Mouse (Mus musculus) MEL (cell line): ENCODE results near the gene Ppp1r32. TPM values are rescaled to one million over a fixed set of nuclear protein-coding genes. Genes with fewer than 3 reads are reported as not detected.

Source experiments
- DNase-seq: peaks from one replicate; pipeline ENCODE4 v3.0.0; 2011; ENCODE audit warnings: low read depth, low spot score
- H3K27ac ChIP-seq: 2 replicates; pipeline ENCODE4 v1.5.1; 2012; ENCODE audit warnings: low read depth, mild to moderate bottlenecking, control low read depth, low read length, moderate library complexity; ENCODE audit not compliant: control insufficient read depth
- H3K27me3 ChIP-seq, 2 experiments: fragments of 150-350 bp in 1 of 2; sonication (generic) in 1 of 2; 2 replicates each; pipeline ENCODE4 v1.6.1; 2012; ENCODE audit warnings: low read length in 2 of 2, mild to moderate bottlenecking in 2 of 2, improper control_type of control experiment in 1 of 2, moderate library complexity in 1 of 2; ENCODE audit not compliant: insufficient read depth in 2 of 2, control insufficient read depth in 1 of 2
- H3K36me3 ChIP-seq, 2 experiments: 2 replicates each; pipeline ENCODE4 v1.6.1; 2012 to 2014; ENCODE audit warnings: low read length in 2 of 2, improper control_type of control experiment in 1 of 2, inconsistent platforms in 1 of 2, mild to moderate bottlenecking in 1 of 2; ENCODE audit not compliant: insufficient read depth in 2 of 2, control insufficient read depth in 1 of 2
- H3K4me1 ChIP-seq, 2 experiments: fragments of 150-350 bp in 1 of 2; sonication (generic) in 1 of 2; 2 replicates each; pipeline ENCODE4 v1.6.1; 2012; ENCODE audit warnings: low read length in 2 of 2, improper control_type of control experiment in 1 of 2, mild to moderate bottlenecking in 1 of 2; ENCODE audit not compliant: insufficient read depth in 2 of 2, control insufficient read depth in 1 of 2
- H3K4me3 ChIP-seq, 2 experiments: fragments of 150-350 bp in 1 of 2; sonication (generic) in 1 of 2; 2 replicates each; pipeline ENCODE4 v1.5.1; 2012; ENCODE audit warnings: low read depth in 2 of 2, low read length in 2 of 2, mild to moderate bottlenecking in 2 of 2, moderate library complexity in 2 of 2, control low read depth in 1 of 2, improper control_type of control experiment in 1 of 2; ENCODE audit not compliant: control insufficient read depth in 1 of 2, insufficient read depth in 1 of 2
- H3K79me2 ChIP-seq: 2 replicates; pipeline ENCODE4 v1.6.1; 2012; ENCODE audit warnings: mild to moderate bottlenecking, low read length, moderate library complexity; ENCODE audit not compliant: control insufficient read depth, poor library complexity, insufficient read depth
- H3K9ac ChIP-seq: 2 replicates; pipeline ENCODE4 v1.6.1; 2012; ENCODE audit warnings: low read depth, mild to moderate bottlenecking, control low read depth, low read length, moderate library complexity; ENCODE audit not compliant: control insufficient read depth, poor library complexity, severe bottlenecking
- H3K9me3 ChIP-seq: fragments of 150-350 bp; sonication (generic); replicated peaks from 2 replicates; pipeline ENCODE4 v1.6.1; 2012; ENCODE audit warnings: mild to moderate bottlenecking, low read length, improper control_type of control experiment, moderate library complexity; ENCODE audit not compliant: insufficient read depth
- BHLHE40 ChIP-seq: IDR thresholded peaks from 2 replicates; pipeline ENCODE4 v1.6.1; 2012; ENCODE audit warnings: low read depth, mild to moderate bottlenecking, inconsistent platforms, low read length, improper control_type of control experiment, borderline replicate concordance
- CTCF ChIP-seq, 3 experiments: IDR thresholded peaks in 2 of 3; conservative IDR thresholded peaks in 1 of 3; 2 replicates each; pipeline ENCODE4 v1.5.1; 2011 to 2012; ENCODE audit warnings: low read length in 3 of 3, low read depth in 2 of 3, mild to moderate bottlenecking in 2 of 3, improper control_type of control experiment in 1 of 3, inconsistent platforms in 1 of 3, mixed read lengths in 1 of 3, moderate library complexity in 1 of 3; ENCODE audit not compliant: control insufficient read depth in 1 of 3, insufficient read depth in 1 of 3, poor library complexity in 1 of 3, severe bottlenecking in 1 of 3
- ELF1 ChIP-seq: IDR thresholded peaks from 2 replicates; pipeline ENCODE4 v1.6.1; 2014; ENCODE audit warnings: low read depth, mild to moderate bottlenecking, inconsistent platforms, low read length, improper control_type of control experiment, moderate library complexity
- GABPA ChIP-seq: IDR thresholded peaks from 2 replicates; pipeline ENCODE4 v1.6.1; 2012; ENCODE audit warnings: low read depth, mild to moderate bottlenecking, inconsistent platforms, low read length, improper control_type of control experiment, moderate library complexity
- JUND ChIP-seq: IDR thresholded peaks from 2 replicates; pipeline ENCODE4 v1.6.1; 2011; ENCODE audit warnings: low read depth, mild to moderate bottlenecking, improper control_type of control experiment, low read length
- KAT2A ChIP-seq: conservative IDR thresholded peaks from 2 replicates; pipeline ENCODE4 v1.6.1; 2012; ENCODE audit warnings: low read depth, low read length, improper control_type of control experiment, inconsistent platforms
- MAFK ChIP-seq: IDR thresholded peaks from 2 replicates; pipeline ENCODE4 v1.6.1; 2011; ENCODE audit warnings: low read depth, mild to moderate bottlenecking, low read length, improper control_type of control experiment, borderline replicate concordance
- MXI1 ChIP-seq: IDR thresholded peaks from 2 replicates; pipeline ENCODE4 v1.6.1; 2011; ENCODE audit warnings: mild to moderate bottlenecking, low read depth, low read length, improper control_type of control experiment
- MYB ChIP-seq: IDR thresholded peaks from 2 replicates; pipeline ENCODE4 v1.6.1; 2011; ENCODE audit warnings: mild to moderate bottlenecking, low read depth, low read length, improper control_type of control experiment
- MYC ChIP-seq: IDR thresholded peaks from 2 replicates; pipeline ENCODE4 v1.6.1; 2011; ENCODE audit warnings: low read depth, mild to moderate bottlenecking, low read length, improper control_type of control experiment, moderate library complexity
- NRF1 ChIP-seq: IDR thresholded peaks from 2 replicates; pipeline ENCODE4 v1.6.1; 2014; ENCODE audit warnings: low read depth, mild to moderate bottlenecking, inconsistent platforms, low read length, improper control_type of control experiment, moderate library complexity; ENCODE audit not compliant: poor library complexity, insufficient read depth, severe bottlenecking
- POLR2A ChIP-seq, 2 experiments: IDR thresholded peaks; 2 replicates each; pipeline ENCODE4 v1.6.1; 2011 to 2012; ENCODE audit warnings: low read length in 2 of 2, mild to moderate bottlenecking in 2 of 2, control low read depth in 1 of 2, improper control_type of control experiment in 1 of 2, low read depth in 1 of 2, moderate library complexity in 1 of 2; ENCODE audit not compliant: control insufficient read depth in 1 of 2, insufficient read depth in 1 of 2, poor library complexity in 1 of 2
- RCOR1 ChIP-seq: IDR thresholded peaks from 2 replicates; pipeline ENCODE4 v1.6.1; 2012; ENCODE audit warnings: low read depth, mild to moderate bottlenecking, inconsistent platforms, low read length, improper control_type of control experiment
- SIN3A ChIP-seq: IDR thresholded peaks from 2 replicates; pipeline ENCODE4 v1.6.1; 2012; ENCODE audit warnings: low read length, improper control_type of control experiment, inconsistent platforms
- SMC3 ChIP-seq: IDR thresholded peaks from 2 replicates; pipeline ENCODE4 v1.6.1; 2011; ENCODE audit warnings: low read depth, low read length, improper control_type of control experiment
- TAL1 ChIP-seq: IDR thresholded peaks from 2 replicates; pipeline ENCODE4 v1.6.1; 2012; ENCODE audit warnings: mild to moderate bottlenecking, inconsistent platforms, low read length, moderate library complexity, mixed read lengths
- USF2 ChIP-seq, 2 experiments: IDR thresholded peaks; 2 replicates each; pipeline ENCODE4 v1.6.1; 2011 to 2012; ENCODE audit warnings: improper control_type of control experiment in 2 of 2, low read length in 2 of 2, borderline replicate concordance in 1 of 2, inconsistent platforms in 1 of 2, low read depth in 1 of 2, mild to moderate bottlenecking in 1 of 2; ENCODE audit not compliant: insufficient read depth in 1 of 2
- ZKSCAN1 ChIP-seq: IDR thresholded peaks from 2 replicates; pipeline ENCODE4 v1.6.1; 2012; ENCODE audit warnings: low read depth, mild to moderate bottlenecking, inconsistent platforms, low read length, improper control_type of control experiment, moderate library complexity
- ZMIZ1 ChIP-seq: IDR thresholded peaks from 2 replicates; pipeline ENCODE4 v1.6.1; 2012; ENCODE audit warnings: low read depth, mild to moderate bottlenecking, inconsistent platforms, low read length, improper control_type of control experiment, moderate library complexity
- polyA plus RNA-seq, 2 experiments: library from polyadenylated mRNA; stranded (reverse) in 1 of 2; unstranded in 1 of 2; fragments of >175 nt in 1 of 2; fragments of >200 nt in 1 of 2; gene quantifications; 2 replicates each; pipeline versions ENCODE4 v1.2.1 to v1.2.4; 2012; ENCODE audit warnings: low replicate concordance in 2 of 2, low read depth in 1 of 2; ENCODE audit not compliant: insufficient read length in 2 of 2, insufficient read depth in 1 of 2, missing spikeins in 1 of 2
- total RNA-seq: library from RNA; depleted of rRNA; stranded (reverse); fragments of 300-350 nt; gene quantifications from 2 replicates; pipeline ENCODE4 v1.2.3, GENCODE M21; 2012

The Ppp1r32 gene
- total and polyA plus RNA-seq, 3 experiments = 0.19 to 0.57 TPM; not detected in 1

- no peak for TF ChIP-seq RCOR1
Measured at GRCm38 (mm10) chr19:10530082-10530481, 47.4 kb upstream of the Ppp1r32 start (continued).

- Histone ChIP-seq H3K36me3 (peaks cover 24 to 41% of the 10 kb centered on the region in 2 experiments), H3K9me3 (no peaks in the 10 kb centered on the region), H3K27me3 (no peaks in the 10 kb centered on the region), H3K27ac (peak within 1 kb of the TSS; percentile 94), H3K9ac (peak within 1 kb of the TSS; percentile 99), H3K79me2 (peaks cover 56% of the 10 kb centered on the region), H3K4me3 (peak within 1 kb of the TSS; percentile 92 to 96), H3K4me1 (peaks cover 17 to 23% of the 10 kb centered on the region in 2 experiments)
- DNase-seq = peak; percentile 74
- TF ChIP-seq ZKSCAN1 = no peak
- TF ChIP-seq ELF1 = no peak
- TF ChIP-seq POLR2A (IDR thresholded peaks at IDR 0.05; ENCODE audit: control insufficient read depth in 1 of 2, insufficient read depth in 1 of 2, low read depth in 1 of 2, low read length in 2 of 2, poor library complexity in 1 of 2) = no peak
- no peak for TF ChIP-seq BHLHE40
- peak in 2 of 3 experiments; percentile 45 to 47; a peak in 4 of 6 replicates for TF ChIP-seq CTCF (IDR thresholded peaks at IDR 0.05 in 2 of 3, conservative IDR thresholded peaks at IDR 0.05 in 1 of 3; ENCODE audit: control insufficient read depth in 1 of 3, insufficient read depth in 1 of 3, low read depth in 2 of 3, low read length in 3 of 3, poor library complexity in 1 of 3, severe bottlenecking in 1 of 3)
- TF ChIP-seq RCOR1 = no peak
- TF ChIP-seq MYC = no peak
- TF ChIP-seq TAL1 = no peak
- TF ChIP-seq SMC3 = no peak
- TF ChIP-seq MYB = no peak
- no peak for TF ChIP-seq NRF1
- TF ChIP-seq KAT2A = no peak
- TF ChIP-seq USF2 (IDR thresholded peaks at IDR 0.05; ENCODE audit: borderline replicate concordance in 1 of 2, insufficient read depth in 1 of 2, low read depth in 1 of 2, low read length in 2 of 2) = no peak
- no peak for TF ChIP-seq ZMIZ1
- TF ChIP-seq SIN3A = peak; percentile 11; the same call in 1 of the 2 replicates
- 0 out of 2 replicates have a peak, but pooled peaks have one; percentile 23 for TF ChIP-seq JUND
- no peak for TF ChIP-seq MAFK
- no peak for TF ChIP-seq GABPA
- no peak for TF ChIP-seq MXI1
Measured at GRCm38 (mm10) chr19:10525910-10526309, 43.2 kb upstream of the Ppp1r32 start, which contains the start of gene Sdhaf2. Sdhaf2 (minus strand) TSS chr19:10526142.
